Mouse (Mus musculus): ENCODE data around the gene Eif4a3. TPM values are rescaled to one million over a fixed set of nuclear protein-coding genes. Genes with fewer than 3 reads are reported as not detected.
"Not testable (repeated sequence)": the region's sequence is repeated elsewhere in the genome, so short reads cannot be mapped to it uniquely, and the experiment has no call there.

Gene Eif4a3
- polyA plus RNA-seq, 2 experiments: 95.8 to 160 TPM

- WGBS (ENCODE audit: insufficient replicate concordance): 18% methylated on average over 6 of the region's 6 CpGs
- Histone ChIP-seq H3K27me3 (ENCODE audit: control insufficient read depth, insufficient read depth, low read length) (no peaks in the 10 kb centered on the region), H3K4me1 (replicated peaks; ENCODE audit: control insufficient read depth in 2 of 2, insufficient read depth in 2 of 2, low read length in 1 of 2) (peaks cover 0 to 5% of the 10 kb centered on the region in 2 experiments; a peak in 1 of 4 replicates), H3K9me3 (ENCODE audit: control insufficient read depth, low read length) (no peaks in the 10 kb centered on the region), H3K4me3 (ENCODE audit: insufficient read depth in 1 of 2, low read depth in 2 of 2, low read length in 2 of 2) (no peak overlapping the region), H3K36me3 (replicated peaks; ENCODE audit: control insufficient read depth, insufficient read depth, low read depth) (no peaks in the 10 kb centered on the region), H3K27ac (no peak overlapping the region), H3K9ac (replicated peaks) (no peak overlapping the region), H3K4me2 (ENCODE audit: low read depth) (no peak overlapping the region)
- peak; percentile 68 for TF ChIP-seq CTCF (IDR thresholded peaks at IDR 0.05; ENCODE audit: low read depth)
- TF ChIP-seq EP300 (IDR thresholded peaks at IDR 0.05; ENCODE audit: low read depth): no peak
- peak; percentile 40; the same call in 1 of the 2 replicates for ATAC-seq (ENCODE audit: insufficient read depth)
- DNase-seq (ENCODE audit: low read depth in 3 of 3, low spot score in 3 of 3): peak in 1 of 3 experiments; percentile 56
These were observed 50.9 kb downstream of the Eif4a3 start for GRCm38 (mm10) chr11:119249011-119249410.

GRCm38 (mm10) chr11:119245543-119245942 is 54.3 kb downstream of the Eif4a3 start:
- DNase-seq (ENCODE audit: low read depth in 3 of 3, low spot score in 3 of 3); H3K27me3 ChIP-seq (ENCODE audit: control insufficient read depth, insufficient read depth, low read length); H3K4me1 ChIP-seq (replicated peaks; ENCODE audit: control insufficient read depth in 2 of 2, insufficient read depth in 2 of 2, low read length in 1 of 2); ATAC-seq (ENCODE audit: insufficient read depth); H3K4me3 ChIP-seq (ENCODE audit: insufficient read depth in 1 of 2, low read depth in 2 of 2, low read length in 2 of 2); H3K36me3 ChIP-seq (replicated peaks; ENCODE audit: control insufficient read depth, insufficient read depth, low read depth); H3K9me3 ChIP-seq (ENCODE audit: control insufficient read depth, low read length); H3K4me2 ChIP-seq (ENCODE audit: low read depth); H3K9ac ChIP-seq (replicated peaks); H3K27ac ChIP-seq: not testable (repeated sequence)
- WGBS (ENCODE audit: insufficient replicate concordance): 70% methylated on average over 6 of the region's 6 CpGs

- Histone ChIP-seq H3K4me2 (ENCODE audit: low read depth) (no peak overlapping the region), H3K4me3 (ENCODE audit: insufficient read depth in 1 of 2, low read depth in 2 of 2, low read length in 2 of 2) (no peak overlapping the region), H3K27me3 (ENCODE audit: control insufficient read depth, insufficient read depth, low read length) (no peaks in the 10 kb centered on the region; the same call in 1 of the 2 replicates), H3K27ac (no peak overlapping the region), H3K9me3 (ENCODE audit: control insufficient read depth, low read length) (no peaks in the 10 kb centered on the region), H3K36me3 (replicated peaks; ENCODE audit: control insufficient read depth, insufficient read depth, low read depth) (no peaks in the 10 kb centered on the region), H3K4me1 (replicated peaks; ENCODE audit: control insufficient read depth in 2 of 2, insufficient read depth in 2 of 2, low read length in 1 of 2) (0 out of 4 replicates have a peak, but pooled peaks cover 0 to 3% of the 10 kb centered on the region in 2 experiments), H3K9ac (replicated peaks) (no peak overlapping the region)
- TF ChIP-seq CTCF (IDR thresholded peaks at IDR 0.05; ENCODE audit: low read depth) (no peak), EP300 (IDR thresholded peaks at IDR 0.05; ENCODE audit: low read depth) (no peak)
- ATAC-seq (ENCODE audit: insufficient read depth): no peak
- WGBS (ENCODE audit: insufficient replicate concordance): 77% methylated on average over 12 of the region's 12 CpGs
- DNase-seq (ENCODE audit: low read depth in 3 of 3, low spot score in 3 of 3): no peak
These were observed 60.4 kb downstream of the Eif4a3 start for GRCm38 (mm10) chr11:119239480-119239879.

Other genes with a start within 250 kb of the Eif4a3 start
- gene Cbx4, start 213.9 kb downstream of the Eif4a3 start, polyA plus RNA-seq (2012; rRNA removed): 1.8 and 3.3 TPM in 2 replicates
- gene Cbx4, start 213.9 kb downstream of the Eif4a3 start, polyA plus RNA-seq (2014; fragmentation: Nextera tagmentation; extraction: Ambion mirVana): 1.6 and 2.0 TPM in 2 replicates
- 0.92 and 1.0 TPM in 2 replicates for gene Tbc1d16, start 71.6 kb downstream of the Eif4a3 start, polyA plus RNA-seq (2012; rRNA removed)
- gene Tbc1d16, start 71.6 kb downstream of the Eif4a3 start, polyA plus RNA-seq (2014; fragmentation: Nextera tagmentation; extraction: Ambion mirVana): 0.58 and 0.76 TPM in 2 replicates
- gene Ccdc40, start 71.5 kb downstream of the Eif4a3 start, polyA plus RNA-seq (2012; rRNA removed): 0.42 and 0.59 TPM in 2 replicates
- gene Ccdc40, start 71.5 kb downstream of the Eif4a3 start, polyA plus RNA-seq (2014; fragmentation: Nextera tagmentation; extraction: Ambion mirVana): 0.29 and 0.42 TPM in 2 replicates
- 14.7 and 18.8 TPM in 2 replicates for gene Gaa, start 32.2 kb downstream of the Eif4a3 start, polyA plus RNA-seq (2012; rRNA removed)
- gene Gaa, start 32.2 kb downstream of the Eif4a3 start, polyA plus RNA-seq (2014; fragmentation: Nextera tagmentation; extraction: Ambion mirVana): 11.8 and 14.7 TPM in 2 replicates
- gene Card14, start 7.7 kb upstream of the Eif4a3 start, polyA plus RNA-seq (2012; rRNA removed): 0.17 and 0.21 TPM in 2 replicates
- 0.18 and 0.23 TPM in 2 replicates for gene Card14, start 7.7 kb upstream of the Eif4a3 start, polyA plus RNA-seq (2014; fragmentation: Nextera tagmentation; extraction: Ambion mirVana)
- 1.2 and 1.3 TPM in 2 replicates for gene Sgsh, start 55.4 kb upstream of the Eif4a3 start, polyA plus RNA-seq (2012; rRNA removed)
- gene Sgsh, start 55.4 kb upstream of the Eif4a3 start, polyA plus RNA-seq (2014; fragmentation: Nextera tagmentation; extraction: Ambion mirVana): 1.3 and 2.2 TPM in 2 replicates
- 1.2 TPM in 2 replicates for gene Slc26a11, start 55.5 kb upstream of the Eif4a3 start, polyA plus RNA-seq (2012; rRNA removed)
- 1.1 and 1.2 TPM in 2 replicates for gene Slc26a11, start 55.5 kb upstream of the Eif4a3 start, polyA plus RNA-seq (2014; fragmentation: Nextera tagmentation; extraction: Ambion mirVana)
- 5.4 and 6.5 TPM in 2 replicates for gene Rnf213, start 93.0 kb upstream of the Eif4a3 start, polyA plus RNA-seq (2012; rRNA removed)
- 4.9 and 5.8 TPM in 2 replicates for gene Rnf213, start 93.0 kb upstream of the Eif4a3 start, polyA plus RNA-seq (2014; fragmentation: Nextera tagmentation; extraction: Ambion mirVana)
- 3.9 and 4.3 TPM in 2 replicates for gene Endov, start 191.3 kb upstream of the Eif4a3 start, polyA plus RNA-seq (2012; rRNA removed)
- gene Endov, start 191.3 kb upstream of the Eif4a3 start, polyA plus RNA-seq (2014; fragmentation: Nextera tagmentation; extraction: Ambion mirVana): 5.0 and 5.1 TPM in 2 replicates
- 0.01 TPM in 1 of 2 replicates, not detected in the other for gene Nptx1, start 247.7 kb upstream of the Eif4a3 start, polyA plus RNA-seq (2012; rRNA removed)
- gene Nptx1, start 247.7 kb upstream of the Eif4a3 start, polyA plus RNA-seq (2014; fragmentation: Nextera tagmentation; extraction: Ambion mirVana): 0.06 TPM in 1 of 2 replicates, not detected in the other